Mouse (Mus musculus) heart, postnatal 0 days (tissue): Measurements from ENCODE around the gene Otoa. TPM values are rescaled to one million over a fixed set of nuclear protein-coding genes. Genes with fewer than 3 reads are reported as not detected.

Experiments used
- ATAC-seq: fragments of 200-750 bp; cut with Nextera tagmentation; 2 replicates; pipeline ENCODE4 v1.8.0; 2017; ENCODE audit warnings: low read depth, moderate number of reproducible peaks, moderate library complexity; ENCODE audit not compliant: insufficient read depth
- DNase-seq: peaks from one replicate; pipeline ENCODE4 v3.0.0-alpha.2; 2016; ENCODE audit warnings: low spot score
- H3K27ac ChIP-seq: fragments of 300-500 bp; sonication (generic); 2 replicates; pipeline ENCODE4 v1.5.1; 2014; ENCODE audit warnings: low read depth, mild to moderate bottlenecking
- H3K27me3 ChIP-seq: fragments of 300-500 bp; sonication (generic); 2 replicates; pipeline ENCODE4 v1.6.1; 2014; ENCODE audit warnings: low read length, mixed read lengths; ENCODE audit not compliant: control insufficient read depth, insufficient read depth
- H3K36me3 ChIP-seq: fragments of 300-500 bp; sonication (generic); replicated peaks from 2 replicates; pipeline ENCODE4 v1.6.1; 2014; ENCODE audit warnings: low read length, mixed read lengths; ENCODE audit not compliant: control insufficient read depth, insufficient read depth
- H3K4me1 ChIP-seq: fragments of 300-500 bp; sonication (generic); 2 replicates; pipeline ENCODE4 v1.6.1; 2014; ENCODE audit warnings: antibody characterized with exemption; ENCODE audit not compliant: control insufficient read depth, insufficient read depth
- H3K4me2 ChIP-seq: fragments of 300-500 bp; sonication (generic); 2 replicates; pipeline ENCODE4 v1.6.1; 2014; ENCODE audit warnings: low read depth, mild to moderate bottlenecking, low read length, moderate library complexity
- H3K4me3 ChIP-seq: fragments of 300-500 bp; sonication (generic); 2 replicates; pipeline ENCODE4 v1.5.1; 2014; ENCODE audit warnings: low read depth, low read length
- H3K9ac ChIP-seq: fragments of 300-500 bp; sonication (generic); replicated peaks from 2 replicates; pipeline ENCODE4 v1.6.1; 2014; ENCODE audit warnings: low read depth, low read length, mixed read lengths
- H3K9me3 ChIP-seq: fragments of 300-500 bp; sonication (generic); replicated peaks from 2 replicates; pipeline ENCODE4 v1.6.1; 2016; ENCODE audit warnings: low read length; ENCODE audit not compliant: control insufficient read depth
- CTCF ChIP-seq: IDR thresholded peaks from 2 replicates; pipeline ENCODE4 v1.5.1; 2016; ENCODE audit warnings: antibody characterized with exemption, control low read depth, low read depth
- EP300 ChIP-seq: IDR thresholded peaks from 2 replicates; pipeline ENCODE4 v1.6.1; 2016; ENCODE audit warnings: antibody characterized with exemption, low read depth
- WGBS: fragments of 180-500 bp; shearing (Covaris S2); extraction: QIAGEN DNeasy Blood & Tissue Kit; methylation state at CpG from one replicate; pipeline ENCODE4 v1.1.7; 2014; 5-methylcytosine and 5-hydroxymethylcytosine counted together
- polyA plus RNA-seq: library from polyadenylated mRNA; unstranded; fragments of >200 nt; fragmentation: Nextera tagmentation; extraction: Ambion mirVana; gene quantifications from 2 replicates; pipeline ENCODE4 v1.2.1, GENCODE M21; 2015
- total RNA-seq: library from RNA; depleted of rRNA; stranded (reverse); fragments of >200 nt; gene quantifications from 2 replicates; pipeline ENCODE4 v1.2.3, GENCODE M21; 2014; ENCODE audit warnings: low replicate concordance

Otoa gene
- total and polyA plus RNA-seq, 2 experiments from 2014 or later, result 0.11 to 0.46 TPM

GRCm38 (mm10) chr7:121098614-121099389, 17.4 kb downstream of the Otoa start:
- Histone ChIP-seq H3K36me3 (no peaks in the 10 kb centered on the region), H3K4me3 (no peak overlapping the region), H3K27me3 (no peaks in the 10 kb centered on the region), H3K9me3 (no peaks in the 10 kb centered on the region), H3K9ac (no peak overlapping the region), H3K27ac (no peak overlapping the region), H3K4me1 (no peaks in the 10 kb centered on the region), H3K4me2 (no peak overlapping the region)
- no peak for TF ChIP-seq CTCF
- TF ChIP-seq EP300, result no peak
- 62% methylated on average over 10 of the region's 10 CpGs for WGBS
- ATAC-seq (no peak), DNase-seq (no peak)

DNA sequence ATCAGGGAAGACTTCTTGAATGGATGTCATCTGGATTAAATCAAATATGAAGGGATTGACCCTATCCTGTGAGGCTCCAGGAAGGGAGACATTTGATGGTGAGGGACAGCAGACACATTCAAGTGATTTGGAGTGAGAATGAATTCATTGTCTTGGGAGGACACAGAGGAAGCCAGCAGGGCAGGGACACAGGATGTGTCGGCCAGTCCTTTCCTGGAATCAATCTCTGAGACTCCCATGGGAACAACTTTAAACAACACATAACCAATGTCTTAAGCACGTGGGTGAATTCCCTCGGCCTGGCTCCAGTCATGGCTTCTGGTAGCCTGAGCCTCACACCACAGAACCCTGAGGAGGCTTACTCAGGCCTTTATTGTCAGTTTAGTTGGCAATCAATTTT, 26.4 kb downstream of the Otoa start:
- WGBS, result 58% methylated on average over 3 of the region's 3 CpGs
- ATAC-seq, result peak; percentile 57

DNA sequence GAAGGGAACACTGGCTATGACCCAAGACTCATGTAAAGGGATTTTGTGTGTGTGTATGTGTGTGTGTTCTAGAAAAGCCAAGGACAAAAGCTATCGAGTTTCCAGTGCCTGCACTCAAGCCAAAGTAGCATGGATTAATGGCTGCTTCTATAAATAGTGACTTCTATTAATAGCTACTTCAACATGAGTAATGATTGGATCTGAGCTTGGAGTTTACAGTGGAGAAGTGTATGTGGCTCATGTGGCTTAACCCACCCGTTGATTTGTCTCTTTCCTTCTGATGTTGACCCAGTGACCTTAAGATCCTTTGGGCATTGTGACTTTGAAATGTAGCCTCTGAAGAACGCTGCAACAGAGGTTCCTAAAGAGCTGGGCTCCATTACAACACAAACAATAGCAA, 29.9 kb downstream of the Otoa start:
- 6% methylated on average over 3 of the region's 3 CpGs for WGBS
- H3K4me1 ChIP-seq, result peaks cover 14% of the 10 kb centered on the region
- no peaks in the 10 kb centered on the region for H3K27me3 ChIP-seq
- H3K9me3 ChIP-seq, result no peaks in the 10 kb centered on the region
- peak overlapping the region; percentile 70 for H3K27ac ChIP-seq
- no peaks in the 10 kb centered on the region for H3K36me3 ChIP-seq
- ATAC-seq (peak; percentile 78), DNase-seq (peak; percentile 84)
- H3K9ac ChIP-seq, result no peak overlapping the region
- no peak overlapping the region for H3K4me2 ChIP-seq
- no peak overlapping the region for H3K4me3 ChIP-seq
- TF ChIP-seq EP300 (0 out of 2 replicates have a peak, but pooled peaks have one; percentile 40), CTCF (no peak)

More for the DNA sequence above, 26.4 kb downstream of the Otoa start:
- Histone ChIP-seq H3K27me3 (no peaks in the 10 kb centered on the region), H3K36me3 (no peaks in the 10 kb centered on the region), H3K4me3 (no peak overlapping the region), H3K9me3 (no peaks in the 10 kb centered on the region), H3K9ac (no peak overlapping the region), H3K27ac (peak overlapping the region; percentile 44), H3K4me1 (peaks cover 14% of the 10 kb centered on the region), H3K4me2 (no peak overlapping the region)
- TF ChIP-seq EP300 (no peak; the same call in 1 of the 2 replicates), CTCF (no peak)
- peak; percentile 33 for DNase-seq

GRCm38 (mm10) chr7:121111762-121112161, 30.3 kb downstream of the Otoa start:
- no peak for DNase-seq
- peak overlapping the region; percentile 70 for H3K27ac ChIP-seq
- H3K36me3 ChIP-seq, result no peaks in the 10 kb centered on the region
- peaks cover 14% of the 10 kb centered on the region for H3K4me1 ChIP-seq
- no peaks in the 10 kb centered on the region for H3K27me3 ChIP-seq
- no peak overlapping the region for H3K9ac ChIP-seq
- no peak overlapping the region for H3K4me2 ChIP-seq
- TF ChIP-seq CTCF (no peak), EP300 (no peak)
- WGBS, result 55% methylated on average over 3 of the region's 3 CpGs
- no peaks in the 10 kb centered on the region for H3K9me3 ChIP-seq
- no peak overlapping the region for H3K4me3 ChIP-seq
- peak; percentile 16; the same call in 1 of the 2 replicates for ATAC-seq

GRCm38 (mm10) chr7:121120143-121120818, 38.8 kb downstream of the Otoa start:
- Histone ChIP-seq H3K9ac (no peak overlapping the region), H3K9me3 (no peaks in the 10 kb centered on the region), H3K4me2 (no peak overlapping the region), H3K27ac (no peak overlapping the region), H3K27me3 (no peaks in the 10 kb centered on the region), H3K4me1 (no peaks in the 10 kb centered on the region), H3K36me3 (no peaks in the 10 kb centered on the region), H3K4me3 (no peak overlapping the region)
- DNase-seq (peak; percentile 70), ATAC-seq (peak; percentile 58; the same call in 1 of the 2 replicates)
- peak; percentile 89 for TF ChIP-seq CTCF
- no peak for TF ChIP-seq EP300
- WGBS, result 9% methylated on average over 10 of the region's 10 CpGs
